Mouse (Mus musculus) mouse embryonic stem cell (cell line): Measurements from ENCODE around the gene Gm26897.

Experiments
- in situ Hi-C, 2 experiments: fragments of 300-500 bp; cut with MboI; formaldehyde crosslinking; loops; 1 replicate in 1 of 2; 3 replicates in 1 of 2; pipeline ENCODE4 v1.14.3; 2019 to 2020; ENCODE audit warnings: low sequenced_read_pairs in 2 of 2, low pct_unique_long_range_greater_than_20kb in 1 of 2, mixed read lengths in 1 of 2; ENCODE audit not compliant: unreplicated experiment in 1 of 2

The Gm26897 gene

DNA sequence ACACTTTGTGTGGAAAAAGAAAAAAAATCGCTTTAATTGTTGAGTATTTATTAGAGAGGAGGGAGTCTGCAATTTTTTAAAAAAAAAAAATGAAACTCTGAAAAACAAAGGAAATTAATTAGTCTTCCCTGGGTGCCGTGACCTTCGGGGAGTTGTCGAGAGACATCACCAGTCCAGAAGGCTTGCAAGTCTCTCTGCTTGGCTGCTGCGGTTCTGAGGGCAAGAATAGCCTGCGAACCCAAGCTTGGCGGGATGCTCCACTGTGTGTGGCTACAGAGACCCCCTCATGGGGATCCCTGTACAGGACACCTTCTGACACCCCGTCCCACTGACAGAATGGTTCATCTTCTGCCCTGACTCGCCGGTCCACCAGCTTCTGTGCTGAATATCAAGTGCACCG, 7.6 kb downstream of the Gm26897 start:
- in situ Hi-C loops, result no loop called here

- in situ Hi-C loops, result no loop called here
Observed at GRCm38 (mm10) chr5:111742290-111742898, 8.7 kb downstream of the Gm26897 start.

DNA sequence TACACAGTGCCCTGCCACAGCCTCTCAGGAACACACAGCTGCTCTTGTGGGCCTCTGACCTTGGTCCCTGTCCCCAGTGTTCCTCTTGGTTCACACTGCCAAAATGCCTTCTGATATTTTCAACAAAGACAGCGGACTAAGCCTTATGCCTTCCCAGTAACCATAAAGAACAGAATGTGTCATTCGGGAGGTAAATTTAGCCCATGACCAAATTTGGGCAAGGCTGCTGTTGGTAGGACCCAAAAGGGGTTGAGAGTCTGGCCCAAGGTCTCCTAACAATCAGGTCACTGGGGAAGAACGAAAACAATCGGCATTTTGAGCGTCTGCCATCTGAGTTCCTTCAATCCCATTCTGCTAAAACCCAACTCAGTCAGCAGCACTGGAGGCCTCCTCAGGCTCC, 15.9 kb downstream of the Gm26897 start:
- in situ Hi-C loops, result no loop called here

DNA sequence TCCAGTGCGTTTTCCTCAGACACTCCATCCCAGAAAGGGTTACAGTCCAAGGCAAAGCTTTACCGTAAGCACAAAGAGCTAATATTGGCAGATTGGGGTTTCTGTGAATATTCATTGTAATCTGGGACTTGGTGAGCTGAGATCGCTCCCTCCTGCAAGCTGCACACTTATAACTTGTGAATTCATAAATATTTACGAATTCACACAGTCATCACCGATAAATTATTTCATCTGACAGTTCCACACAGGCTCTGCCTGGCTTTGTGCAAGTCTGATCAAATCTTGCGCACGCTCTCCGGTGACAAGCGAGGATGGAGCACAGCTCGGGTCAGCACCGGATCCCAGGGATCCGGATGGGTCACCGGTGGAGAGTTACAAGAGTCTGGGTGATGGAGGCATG, 16.4 kb downstream of the Gm26897 start:
- in situ Hi-C loops, result no loop called here

DNA sequence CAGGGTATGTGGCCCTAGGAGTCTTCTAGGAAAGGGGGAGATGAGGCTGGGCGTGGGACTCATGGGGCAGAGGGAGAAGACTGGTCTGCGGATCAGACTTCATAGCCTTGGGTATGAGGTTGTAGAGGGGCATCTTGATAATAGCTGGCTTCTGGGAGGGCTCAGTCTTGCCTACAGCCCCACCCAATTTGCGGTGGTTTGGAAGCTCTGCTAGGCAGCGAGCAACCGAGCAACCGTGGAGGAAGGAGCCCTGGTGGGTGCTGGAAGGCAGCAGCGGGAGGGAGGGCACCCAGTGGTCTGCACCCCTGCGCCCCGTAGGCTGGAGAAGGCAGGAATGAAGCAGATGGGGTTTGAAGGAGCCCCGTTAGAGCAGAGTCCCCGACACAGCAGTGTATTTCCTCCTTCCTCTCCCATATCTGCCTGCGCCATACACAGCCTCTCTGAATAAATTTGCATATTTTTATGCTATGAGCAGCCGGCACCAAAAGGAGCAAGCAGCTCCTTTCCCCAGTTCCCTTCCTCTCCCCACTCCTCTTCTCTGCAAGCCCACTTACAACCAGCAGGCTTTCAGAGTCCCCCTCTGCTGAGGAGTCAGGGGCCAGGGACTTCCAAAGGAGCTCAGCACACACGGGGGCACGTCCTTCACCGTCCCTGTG, 20.9 kb downstream of the Gm26897 start:
- in situ Hi-C loops, result no loop called here

DNA sequence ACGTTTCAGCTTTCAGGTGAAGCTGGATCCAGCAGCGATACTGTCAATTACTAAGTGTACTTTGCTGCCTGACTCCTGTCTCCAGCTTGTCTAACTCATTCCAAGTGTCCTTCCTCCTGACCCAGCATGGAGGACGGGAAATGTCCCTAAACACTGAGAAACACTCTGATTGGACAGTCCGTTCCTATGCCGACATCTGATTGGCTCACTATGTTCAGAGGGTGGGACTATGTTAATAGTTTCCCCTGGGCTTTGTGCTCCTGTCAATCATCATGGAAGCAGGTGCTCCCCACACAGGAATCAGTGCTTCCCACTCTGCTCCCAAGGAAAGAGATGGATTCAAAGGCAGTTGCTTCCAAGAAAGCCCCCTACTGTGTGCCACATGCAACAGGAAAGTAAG, 21.6 kb downstream of the Gm26897 start:
- in situ Hi-C loops, result no loop called here

- in situ Hi-C loops, result no loop called here
Observed at GRCm38 (mm10) chr5:111760721-111761480, 27.2 kb downstream of the Gm26897 start.

DNA sequence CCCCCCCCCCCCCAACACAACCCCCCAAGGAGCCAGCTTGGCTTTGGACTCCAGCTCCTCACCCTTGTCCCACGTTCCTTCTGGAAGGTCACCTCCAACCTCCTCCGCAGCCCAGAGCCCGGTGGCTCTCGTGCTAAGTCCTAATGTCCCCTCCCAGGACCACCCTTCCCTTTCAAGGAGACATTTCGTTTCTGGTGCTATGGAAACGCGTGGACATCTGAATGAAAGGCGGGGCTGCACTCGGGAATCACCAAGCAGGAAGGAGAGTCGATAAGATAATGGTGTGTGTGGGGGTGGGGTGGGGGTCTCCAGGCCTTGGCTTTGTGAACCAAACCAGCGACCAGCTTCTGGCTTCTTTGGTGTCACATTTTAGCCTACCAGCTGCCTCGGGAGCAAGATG, 27.9 kb downstream of the Gm26897 start:
- in situ Hi-C loops, result no loop called here

DNA sequence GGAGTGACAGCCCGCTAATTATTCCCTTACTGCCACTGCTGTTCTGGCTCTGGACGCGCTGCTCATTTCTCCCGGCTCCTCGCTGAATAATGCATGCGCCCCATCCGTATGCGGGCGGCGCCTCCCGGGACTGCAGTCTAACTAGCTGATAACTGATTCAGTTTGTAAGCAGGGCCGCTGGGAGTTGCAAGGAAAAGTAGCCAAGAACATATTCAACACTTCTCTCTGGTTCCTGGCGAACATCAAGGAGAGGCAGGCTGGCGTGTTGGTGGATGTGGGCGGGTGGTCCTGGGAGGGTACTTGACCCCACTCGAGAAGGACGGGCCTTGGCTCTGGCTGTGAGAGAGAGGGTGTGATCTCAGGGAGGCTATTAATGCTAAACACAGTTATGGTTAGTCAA, 28.4 kb downstream of the Gm26897 start:
- in situ Hi-C loops, result no loop called here

DNA sequence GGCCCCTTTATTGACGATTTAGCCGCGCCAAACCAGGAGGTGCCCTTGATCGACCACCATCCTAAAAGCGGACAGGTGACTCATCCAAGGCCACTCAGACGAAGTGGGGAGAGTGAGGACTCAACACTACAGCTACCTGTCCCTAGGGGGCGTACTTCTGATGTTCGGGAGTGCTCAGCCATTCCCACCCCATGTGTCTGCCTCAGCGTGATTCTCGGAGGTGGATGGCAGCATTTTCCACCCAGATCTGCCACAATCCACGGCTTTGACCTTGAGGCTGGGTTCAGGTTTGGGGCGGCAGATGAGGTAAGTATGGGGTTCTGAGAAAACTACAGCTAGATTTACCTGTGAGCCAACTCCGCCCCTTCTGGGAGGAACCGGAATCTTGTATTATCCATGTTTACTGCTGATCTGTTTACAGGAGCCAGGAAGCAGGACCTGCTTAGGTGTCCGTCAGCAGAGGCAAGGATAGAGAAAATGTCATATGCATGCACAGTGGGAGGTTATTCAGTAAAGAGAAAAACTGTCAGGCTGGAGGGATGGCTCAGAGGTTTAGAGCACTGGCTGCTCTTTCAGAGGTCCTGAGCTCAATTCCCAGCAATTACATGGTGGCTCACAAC, 32.1 kb downstream of the Gm26897 start:
- in situ Hi-C loops, result no loop called here

DNA sequence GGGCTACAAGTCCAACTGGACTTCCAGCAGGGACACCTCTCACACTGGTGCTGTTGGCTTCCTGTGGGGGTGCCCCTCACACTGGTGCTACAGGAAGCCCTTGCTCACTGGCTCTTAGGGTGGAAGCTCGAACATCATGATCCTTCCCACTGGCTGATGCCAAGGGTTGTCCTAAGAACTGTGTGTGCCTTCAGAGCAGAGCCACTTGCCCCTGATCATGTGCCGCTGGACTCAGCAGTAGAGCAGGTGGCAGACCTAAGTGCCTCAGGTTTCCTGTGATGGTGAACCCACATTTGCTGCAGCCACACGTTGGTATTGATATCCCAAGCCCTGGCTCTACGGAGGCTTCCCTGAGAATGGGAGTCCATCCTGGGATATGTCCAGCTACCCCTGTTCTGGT, 33.0 kb downstream of the Gm26897 start:
- in situ Hi-C loops, result no loop called here

GRCm38 (mm10) chr5:111770266-111770665, 36.5 kb downstream of the Gm26897 start:
- in situ Hi-C loops, result no loop called here

- in situ Hi-C loops, result no loop called here
Observed at GRCm38 (mm10) chr5:111772127-111772526, 38.4 kb downstream of the Gm26897 start.

DNA sequence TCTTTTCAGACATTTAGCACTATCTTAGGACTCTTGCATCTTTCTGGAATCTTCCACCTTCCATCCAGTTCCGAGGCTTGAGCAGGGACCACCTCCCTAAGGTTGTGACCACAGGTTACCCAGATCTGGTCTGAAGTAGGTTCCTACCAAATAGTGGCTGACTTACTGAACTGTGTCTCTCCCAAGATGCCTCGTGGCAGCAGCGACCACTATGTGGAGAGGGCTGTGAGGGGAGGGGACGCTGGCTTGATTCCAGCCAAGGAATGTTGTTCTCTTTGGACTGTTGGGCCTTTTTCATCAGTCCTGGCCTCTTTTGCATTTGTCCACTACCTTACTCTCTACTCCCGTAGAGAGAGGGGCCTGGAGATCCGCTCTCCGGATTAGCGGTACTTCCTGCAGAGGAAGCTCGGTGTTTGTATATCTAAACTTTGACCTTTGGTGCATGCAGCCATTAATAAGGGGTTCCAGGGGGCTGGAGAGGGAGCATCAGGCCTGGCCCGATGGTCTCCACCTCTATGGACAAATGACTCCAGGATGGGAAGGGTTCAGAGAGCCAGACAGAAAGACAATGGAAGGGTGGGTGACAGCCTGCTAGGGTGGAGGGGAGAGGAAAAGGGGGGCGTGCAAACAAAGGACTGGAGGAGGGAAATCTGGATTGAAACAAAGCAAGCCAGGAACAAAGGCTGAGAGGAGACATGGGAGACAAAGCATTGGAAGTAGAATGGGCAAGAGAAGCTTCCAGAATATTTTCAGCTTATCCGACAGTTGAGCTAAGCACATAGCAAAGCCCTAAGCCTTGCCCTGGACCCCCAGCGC, 39.1 kb downstream of the Gm26897 start:
- in situ Hi-C loops, result no loop called here

GRCm38 (mm10) chr5:111773407-111773733, 39.6 kb downstream of the Gm26897 start:
- in situ Hi-C loops, result no loop called here

GRCm38 (mm10) chr5:111776246-111776645, 42.5 kb downstream of the Gm26897 start:
- in situ Hi-C loops, result no loop called here

DNA sequence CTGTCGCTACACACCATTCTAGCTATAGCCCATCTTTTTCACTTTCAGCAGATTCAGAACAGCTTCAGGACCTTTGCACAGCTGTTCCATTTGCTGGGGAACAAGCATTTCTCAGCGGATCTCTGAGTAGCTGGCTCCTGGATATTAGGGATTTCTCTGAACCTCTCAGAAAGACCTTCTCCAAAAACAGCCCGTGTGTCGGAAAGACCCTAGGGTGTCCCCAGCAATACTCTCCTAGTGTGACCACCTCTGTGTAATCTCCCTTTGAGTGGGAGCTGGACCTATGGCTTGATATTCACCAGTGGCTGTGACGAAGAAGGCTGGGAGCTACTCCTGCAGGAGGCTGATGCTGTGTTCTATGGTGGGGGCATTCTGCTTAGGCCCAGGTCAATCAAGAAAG, 44.4 kb downstream of the Gm26897 start:
- in situ Hi-C loops, result no loop called here

DNA sequence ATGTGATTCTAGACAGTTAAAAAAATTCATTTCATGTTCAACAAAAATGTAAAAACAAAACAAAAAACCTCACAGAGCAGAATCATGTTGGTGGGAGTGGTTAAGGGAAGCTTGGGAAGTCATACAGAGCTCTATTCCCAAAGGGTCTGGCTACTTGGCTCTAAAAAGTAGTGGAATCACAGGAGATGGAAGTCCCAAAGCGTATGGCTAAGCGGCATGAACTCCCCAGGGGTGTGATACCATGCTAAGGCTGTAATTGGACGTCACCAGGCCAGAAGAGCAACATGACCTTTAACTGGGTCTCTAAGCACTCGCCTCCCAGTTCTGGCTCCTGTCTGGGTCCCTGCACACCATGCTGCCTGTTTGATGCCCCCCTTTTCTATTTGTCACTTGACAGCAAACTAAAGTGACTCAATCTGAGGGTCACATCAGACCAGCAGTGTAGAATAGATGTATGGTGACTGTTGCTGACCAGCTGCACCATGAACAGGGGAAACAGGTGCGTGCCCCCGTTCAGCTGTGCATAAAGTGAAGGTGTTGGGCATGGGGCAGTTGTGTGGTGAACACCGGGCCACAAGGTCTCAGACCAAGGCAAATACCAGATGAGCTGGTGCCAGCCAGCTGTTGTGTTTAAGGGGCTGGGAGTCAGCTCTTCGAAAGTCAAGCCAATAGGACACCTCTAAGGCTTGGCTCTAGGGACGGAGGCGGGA, 46.2 kb downstream of the Gm26897 start:
- in situ Hi-C loops, result no loop called here
